Mouse (Mus musculus): ENCODE data around the gene Tmem252.

DNA sequence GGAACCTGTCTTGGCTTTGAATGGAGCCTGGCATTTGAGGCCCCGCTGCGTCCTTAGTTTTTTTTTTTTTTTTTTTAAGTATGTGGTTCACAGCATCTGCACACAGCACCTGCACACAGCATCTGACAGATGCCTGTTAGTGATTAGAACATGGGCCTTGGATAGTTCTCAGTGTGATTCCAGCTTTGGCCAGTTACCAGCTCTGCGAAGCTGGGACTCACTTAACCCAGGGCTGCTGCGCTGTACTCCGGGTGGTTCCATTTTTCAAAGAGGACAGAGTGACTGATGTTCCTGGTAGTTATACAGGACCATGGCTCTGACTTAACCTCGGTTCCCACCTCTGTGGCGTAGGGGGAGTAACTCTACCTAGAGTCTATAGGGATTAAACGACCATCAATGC lies 23.4 kb upstream of the Tmem252 start:
- TF ChIP-seq CHD2 (IDR thresholded peaks at IDR 0.05; ENCODE audit: low read depth, low read length) (no peak), HCFC1 (IDR thresholded peaks at IDR 0.05; ENCODE audit: borderline replicate concordance, insufficient read depth, low read length) (no peak), ZNF384 (IDR thresholded peaks at IDR 0.05; ENCODE audit: low read depth, low read length) (no peak), ZC3H11A (IDR thresholded peaks at IDR 0.05; ENCODE audit: borderline replicate concordance, low read depth, low read length) (no peak), MAFK (IDR thresholded peaks at IDR 0.05; ENCODE audit: insufficient read depth, low read depth, low read length) (no peak)

All from ES-E14 (cell line).